Mouse (Mus musculus): Measurements from ENCODE around the gene Prkag2. TPM values are rescaled to one million over a fixed set of nuclear protein-coding genes. Genes with fewer than 3 reads are reported as not detected.
A peak's percentile ranks its signal among the peaks of the same experiment; 100 is the strongest.

Prkag2 gene
- polyA plus RNA-seq, 1 experiment from 2014 or later: 38.3 TPM

DNA sequence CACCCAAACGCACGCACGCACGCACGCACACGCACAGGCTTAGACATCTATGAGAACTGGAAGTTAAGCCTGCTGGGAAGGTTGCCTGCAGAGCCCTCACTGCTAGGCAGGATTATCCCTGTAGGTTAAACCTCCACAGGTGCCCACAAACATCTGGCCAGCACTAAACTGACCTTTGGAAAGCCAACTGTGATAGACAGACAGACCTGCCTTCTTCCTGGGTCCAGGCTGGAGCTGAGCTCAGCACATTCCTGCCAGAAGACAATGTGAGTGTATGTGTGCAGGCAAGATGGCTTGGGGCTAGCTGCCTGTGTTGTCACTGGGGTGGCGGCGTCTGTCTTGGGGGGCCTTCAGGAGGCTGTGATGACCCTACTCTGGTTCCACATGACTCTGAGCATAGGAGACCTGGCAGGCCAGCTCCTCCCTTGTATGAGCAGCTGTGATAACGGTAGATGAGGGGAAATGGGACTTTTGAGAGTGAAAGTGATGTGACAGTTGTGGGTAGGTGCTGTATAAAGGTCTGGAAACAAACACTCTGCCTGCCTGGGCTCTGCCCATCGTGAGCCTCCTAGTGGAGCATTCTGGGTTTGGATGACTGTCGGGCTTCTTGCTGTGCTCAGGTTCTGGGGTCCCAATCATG is 131.1 kb downstream of the Prkag2 start:
- 46% methylated on average over 11 of the region's 11 CpGs for WGBS
- no peaks in the 10 kb centered on the region for H3K36me3 ChIP-seq (ENCODE audit: control insufficient read depth, insufficient read depth)
- peaks cover 15% of the 10 kb centered on the region for H3K4me1 ChIP-seq (replicated peaks; ENCODE audit: control insufficient read depth, insufficient read depth, low read length)
- no peaks in the 10 kb centered on the region for H3K9me3 ChIP-seq (ENCODE audit: control insufficient read depth)
- peak overlapping the region; percentile 89 for H3K27ac ChIP-seq (ENCODE audit: low read depth, low read length)
- H3K4me3 ChIP-seq (ENCODE audit: low read depth, low read length): no peak overlapping the region
- peak; percentile 40 for TF ChIP-seq CTCF (IDR thresholded peaks at IDR 0.05; ENCODE audit: low read depth)
- H3K4me2 ChIP-seq (replicated peaks; ENCODE audit: low read depth): peak overlapping the region; percentile 54
- ATAC-seq: peak; percentile 52
- no peaks in the 10 kb centered on the region for H3K27me3 ChIP-seq (replicated peaks; ENCODE audit: control insufficient read depth, insufficient read depth, low read length)
- H3K9ac ChIP-seq (ENCODE audit: low read depth, low read length): no peak overlapping the region

DNA sequence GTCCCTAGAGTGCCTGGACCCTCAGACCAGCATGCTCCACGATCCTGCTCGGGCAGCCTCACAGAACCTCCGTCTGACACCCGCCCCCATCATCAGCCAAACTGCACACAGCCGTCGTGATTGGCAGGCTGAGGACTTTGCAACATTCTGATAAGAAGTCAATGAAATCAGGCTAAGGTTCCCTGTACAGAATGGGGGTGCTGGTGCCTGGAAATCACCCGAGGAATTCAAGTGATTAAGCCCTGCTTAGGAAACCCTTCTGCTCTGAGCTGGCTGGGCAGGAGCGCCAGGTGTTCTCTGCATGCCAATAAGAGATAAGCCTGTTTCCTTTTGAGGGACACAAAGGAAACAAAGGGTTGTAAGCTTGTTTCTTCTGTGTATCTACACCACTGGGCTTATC is 131.7 kb downstream of the Prkag2 start:
- WGBS: 21% methylated on average over 8 of the region's 8 CpGs
- no peak for TF ChIP-seq CTCF (IDR thresholded peaks at IDR 0.05; ENCODE audit: low read depth)
- no peaks in the 10 kb centered on the region for H3K36me3 ChIP-seq (ENCODE audit: control insufficient read depth, insufficient read depth)
- H3K4me3 ChIP-seq (ENCODE audit: low read depth, low read length): no peak overlapping the region
- peak overlapping the region; percentile 54; the same call in 1 of the 2 replicates for H3K4me2 ChIP-seq (replicated peaks; ENCODE audit: low read depth)
- H3K9me3 ChIP-seq (ENCODE audit: control insufficient read depth): no peaks in the 10 kb centered on the region
- H3K4me1 ChIP-seq (replicated peaks; ENCODE audit: control insufficient read depth, insufficient read depth, low read length): peaks cover 14% of the 10 kb centered on the region
- H3K27me3 ChIP-seq (replicated peaks; ENCODE audit: control insufficient read depth, insufficient read depth, low read length): no peaks in the 10 kb centered on the region
- ATAC-seq: peak; percentile 79
- peak overlapping the region; percentile 7; the same call in 1 of the 2 replicates for H3K9ac ChIP-seq (ENCODE audit: low read depth, low read length)
- peak overlapping the region; percentile 89 for H3K27ac ChIP-seq (ENCODE audit: low read depth, low read length)

DNA sequence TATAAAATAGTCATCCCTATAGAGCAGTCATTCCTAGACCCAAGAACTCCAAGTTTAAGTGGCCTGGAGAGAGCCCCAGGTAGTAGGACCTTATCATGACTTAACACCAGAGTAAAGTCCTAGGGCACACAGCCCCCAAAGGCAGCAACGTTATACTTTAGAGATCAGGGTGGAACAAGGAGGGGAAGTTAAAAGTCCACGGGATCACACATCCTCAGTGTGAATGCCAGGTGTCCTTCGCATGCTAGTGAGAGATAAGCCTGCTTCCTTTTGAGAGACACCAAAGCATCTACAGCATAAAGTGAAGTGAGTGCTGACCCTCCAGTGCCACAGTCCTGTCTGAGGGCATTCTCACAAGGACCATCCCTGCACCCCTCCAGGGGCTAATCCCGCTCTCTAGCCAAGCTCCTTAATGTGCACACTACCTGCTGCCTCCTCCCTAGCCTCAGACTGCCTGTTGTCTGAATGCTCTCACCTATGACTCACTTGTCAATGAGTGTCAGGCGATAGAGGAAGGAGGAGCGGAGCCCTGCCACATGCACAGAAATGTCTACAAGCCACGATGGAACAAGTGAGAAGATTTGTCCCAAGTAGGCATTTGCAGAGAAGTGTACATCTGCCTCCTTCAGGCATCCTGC is 132.4 kb downstream of the Prkag2 start:
- Histone ChIP-seq H3K4me2 (replicated peaks; ENCODE audit: low read depth) (peak overlapping the region; percentile 54; the same call in 1 of the 2 replicates), H3K4me1 (replicated peaks; ENCODE audit: control insufficient read depth, insufficient read depth, low read length) (peaks cover 8% of the 10 kb centered on the region; the same call in 1 of the 2 replicates), H3K27ac (ENCODE audit: low read depth, low read length) (peak overlapping the region; percentile 89), H3K4me3 (ENCODE audit: low read depth, low read length) (no peak overlapping the region), H3K9me3 (ENCODE audit: control insufficient read depth) (no peaks in the 10 kb centered on the region), H3K36me3 (ENCODE audit: control insufficient read depth, insufficient read depth) (no peaks in the 10 kb centered on the region), H3K27me3 (replicated peaks; ENCODE audit: control insufficient read depth, insufficient read depth, low read length) (no peaks in the 10 kb centered on the region), H3K9ac (ENCODE audit: low read depth, low read length) (no peak overlapping the region)
- TF ChIP-seq CTCF (IDR thresholded peaks at IDR 0.05; ENCODE audit: low read depth): no peak
- WGBS: 22% methylated on average over 7 of the region's 7 CpGs
- peak; percentile 63 for ATAC-seq

DNA sequence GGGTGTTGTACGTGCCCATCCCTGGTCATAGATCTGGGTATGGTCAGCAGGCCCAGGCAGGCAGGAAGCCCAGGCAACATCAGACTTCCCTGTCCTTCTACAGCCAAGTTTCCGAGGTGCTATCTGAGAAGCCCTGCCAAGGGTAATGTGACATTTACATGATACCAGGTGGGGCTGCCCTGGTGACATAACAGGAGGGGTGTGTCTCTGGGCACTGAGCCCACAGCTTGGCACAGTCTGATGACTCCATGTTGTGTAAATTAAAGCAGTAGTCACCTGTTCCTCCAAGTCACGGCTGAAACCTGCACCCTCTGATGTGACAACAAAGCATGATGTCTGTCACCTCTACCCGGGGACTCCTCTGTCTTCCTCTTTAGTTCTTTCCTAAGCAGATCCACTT is 136.7 kb downstream of the Prkag2 start:
- H3K9ac ChIP-seq (ENCODE audit: low read depth, low read length): no peak overlapping the region
- no peak for TF ChIP-seq CTCF (IDR thresholded peaks at IDR 0.05; ENCODE audit: low read depth)
- 53% methylated on average over 4 of the region's 4 CpGs for WGBS
- H3K4me1 ChIP-seq (replicated peaks; ENCODE audit: control insufficient read depth, insufficient read depth, low read length): peaks cover 8% of the 10 kb centered on the region; the same call in 1 of the 2 replicates
- H3K9me3 ChIP-seq (ENCODE audit: control insufficient read depth): no peaks in the 10 kb centered on the region
- H3K36me3 ChIP-seq (ENCODE audit: control insufficient read depth, insufficient read depth): no peaks in the 10 kb centered on the region
- no peak overlapping the region for H3K27ac ChIP-seq (ENCODE audit: low read depth, low read length)
- peak; percentile 37; the same call in 1 of the 2 replicates for ATAC-seq
- no peaks in the 10 kb centered on the region for H3K27me3 ChIP-seq (replicated peaks; ENCODE audit: control insufficient read depth, insufficient read depth, low read length)
- no peak overlapping the region for H3K4me2 ChIP-seq (replicated peaks; ENCODE audit: low read depth)
- no peak overlapping the region for H3K4me3 ChIP-seq (ENCODE audit: low read depth, low read length)

DNA sequence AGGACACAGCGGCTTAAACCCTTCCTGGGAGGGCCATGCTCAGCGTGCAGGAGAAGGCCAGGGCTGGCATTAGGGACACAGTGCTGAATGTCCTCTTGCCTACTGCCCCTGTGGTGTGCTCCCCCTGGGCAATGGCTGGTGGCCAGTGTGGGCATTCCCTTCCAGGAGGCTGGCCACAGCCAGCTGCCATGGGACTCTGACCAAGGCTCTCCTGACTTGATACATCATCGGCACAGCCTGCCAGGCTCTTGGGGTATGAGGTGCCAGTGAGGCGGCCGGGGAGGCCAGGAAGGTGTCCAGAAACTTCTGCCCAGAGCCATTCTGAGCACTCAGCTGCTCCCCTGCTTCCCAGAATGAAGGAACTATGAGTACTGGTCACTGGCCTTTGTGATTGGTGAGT is 139.7 kb downstream of the Prkag2 start:
- 0 out of 2 replicates have a peak, but pooled peaks have one; percentile 25 for ATAC-seq
- Histone ChIP-seq H3K4me2 (replicated peaks; ENCODE audit: low read depth) (no peak overlapping the region), H3K36me3 (ENCODE audit: control insufficient read depth, insufficient read depth) (no peaks in the 10 kb centered on the region), H3K27ac (ENCODE audit: low read depth, low read length) (no peak overlapping the region), H3K27me3 (replicated peaks; ENCODE audit: control insufficient read depth, insufficient read depth, low read length) (no peaks in the 10 kb centered on the region), H3K4me1 (replicated peaks; ENCODE audit: control insufficient read depth, insufficient read depth, low read length) (no peaks in the 10 kb centered on the region; the same call in 1 of the 2 replicates), H3K9me3 (ENCODE audit: control insufficient read depth) (no peaks in the 10 kb centered on the region), H3K9ac (ENCODE audit: low read depth, low read length) (no peak overlapping the region), H3K4me3 (ENCODE audit: low read depth, low read length) (no peak overlapping the region)
- WGBS: 74% methylated on average over 5 of the region's 5 CpGs
- TF ChIP-seq CTCF (IDR thresholded peaks at IDR 0.05; ENCODE audit: low read depth): no peak

DNA sequence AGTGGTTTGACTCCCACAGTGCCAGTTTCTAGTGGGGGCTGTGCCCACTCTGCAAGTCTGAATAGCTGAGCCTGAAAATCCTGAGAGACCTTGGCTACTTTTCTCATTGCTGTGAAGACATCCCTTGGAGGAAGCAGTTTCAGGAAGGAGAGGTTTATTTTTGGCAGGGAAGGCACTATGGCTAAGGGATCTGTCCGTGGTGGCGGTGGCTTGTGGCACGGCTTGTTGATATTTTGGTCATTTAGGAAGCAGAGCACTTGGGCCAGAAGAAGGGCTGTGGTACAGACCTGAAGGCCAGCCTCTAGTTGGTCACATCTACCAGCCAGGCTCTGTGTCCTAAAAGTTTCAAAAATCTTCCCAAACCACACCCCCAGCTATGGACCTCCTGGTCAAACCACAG is 140.7 kb downstream of the Prkag2 start:
- Histone ChIP-seq H3K27ac (ENCODE audit: low read depth, low read length) (no peak overlapping the region), H3K9me3 (ENCODE audit: control insufficient read depth) (no peaks in the 10 kb centered on the region), H3K36me3 (ENCODE audit: control insufficient read depth, insufficient read depth) (no peaks in the 10 kb centered on the region), H3K4me1 (replicated peaks; ENCODE audit: control insufficient read depth, insufficient read depth, low read length) (no peaks in the 10 kb centered on the region; the same call in 1 of the 2 replicates), H3K27me3 (replicated peaks; ENCODE audit: control insufficient read depth, insufficient read depth, low read length) (no peaks in the 10 kb centered on the region), H3K4me3 (ENCODE audit: low read depth, low read length) (no peak overlapping the region), H3K9ac (ENCODE audit: low read depth, low read length) (no peak overlapping the region), H3K4me2 (replicated peaks; ENCODE audit: low read depth) (no peak overlapping the region)
- TF ChIP-seq CTCF (IDR thresholded peaks at IDR 0.05; ENCODE audit: low read depth): no peak
- ATAC-seq: no peak
- WGBS: 75% methylated on average over 3 of the region's 3 CpGs

All from intestine, postnatal 0 days (tissue).